Mouse (Mus musculus) right cerebral cortex, adult 18-20 months (tissue): ENCODE results near the gene Rngtt.
"Not testable (repeated sequence)": the region's sequence is repeated elsewhere in the genome, so short reads cannot be mapped to it uniquely, and the experiment has no call there.

ENCODE experiments used
- DNase-seq: peaks from one replicate; pipeline ENCODE4 v3.0.0; 2022; ENCODE audit warnings: mixed read lengths

Rngtt gene

DNA sequence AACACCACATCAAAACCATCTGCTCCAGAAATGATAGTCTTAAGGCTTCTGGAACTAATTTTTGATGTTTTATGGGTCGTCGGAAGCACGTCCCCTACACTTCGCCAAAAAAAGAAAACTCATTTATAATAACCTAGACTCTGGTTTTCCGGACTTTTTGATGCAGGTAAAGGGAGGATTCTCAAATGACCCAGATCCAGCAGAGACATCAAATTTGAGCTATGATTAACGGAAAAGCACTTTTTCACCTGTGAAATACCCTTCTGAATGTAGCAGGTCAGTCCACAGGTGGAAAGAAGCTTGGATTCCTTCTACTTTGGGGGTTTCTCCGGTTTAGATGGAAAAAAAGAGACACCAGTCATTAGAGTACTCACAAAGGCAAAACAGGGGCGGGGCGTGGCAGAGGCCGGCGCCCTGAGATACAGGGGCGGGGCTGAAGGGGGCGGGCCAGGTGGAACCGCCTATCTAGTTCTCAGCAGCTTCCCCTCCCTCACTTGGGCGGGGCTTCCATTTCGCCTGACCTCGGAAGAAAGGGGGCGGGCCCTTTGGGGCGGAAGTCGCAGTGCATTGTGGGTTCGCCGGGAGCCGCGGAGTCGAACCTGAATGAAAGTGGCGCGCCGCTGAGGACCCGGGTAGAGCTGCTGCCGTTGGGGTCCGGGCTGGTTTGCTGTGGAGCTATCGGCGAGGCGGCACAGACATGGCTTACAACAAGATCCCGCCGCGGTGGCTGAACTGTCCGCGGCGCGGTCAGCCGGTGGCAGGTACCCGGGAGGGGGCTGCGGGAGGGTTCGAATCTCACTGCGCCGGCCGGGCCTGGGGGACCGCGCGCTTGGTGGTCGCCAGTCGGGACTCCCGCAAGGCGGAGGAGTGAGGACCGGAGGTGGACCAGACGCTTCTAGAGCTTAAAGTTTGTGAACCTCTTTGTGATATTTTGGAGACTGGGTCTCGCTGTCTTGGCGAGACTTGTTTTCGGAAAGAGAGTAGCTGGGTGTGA is at the start of gene Rngtt:
Rngtt (plus strand) TSS at position 548 of the 994 bp plus-strand sequence.
- DNase-seq: peak; percentile 97

DNA sequence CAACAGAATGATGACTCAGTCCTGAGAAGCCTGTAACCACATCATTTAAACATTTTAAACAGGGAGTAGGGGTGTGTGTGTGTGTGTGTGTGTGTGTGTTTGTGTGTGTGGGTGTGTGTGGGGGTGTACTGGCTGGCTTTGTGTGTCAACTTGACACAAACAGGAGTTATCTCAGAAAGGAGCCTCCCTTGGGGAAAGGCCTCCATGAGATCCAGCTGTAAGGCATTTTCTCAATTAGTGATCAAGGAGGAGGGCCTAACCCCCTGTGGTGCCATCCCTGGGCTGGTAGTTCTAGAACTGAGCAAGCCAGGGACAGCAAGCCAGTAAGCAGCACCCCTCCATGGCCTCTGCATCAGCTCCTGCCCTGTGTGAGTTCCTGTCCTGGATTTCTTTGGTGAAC is 49.8 kb upstream of the Rngtt start:
- DNase-seq: no peak

DNA sequence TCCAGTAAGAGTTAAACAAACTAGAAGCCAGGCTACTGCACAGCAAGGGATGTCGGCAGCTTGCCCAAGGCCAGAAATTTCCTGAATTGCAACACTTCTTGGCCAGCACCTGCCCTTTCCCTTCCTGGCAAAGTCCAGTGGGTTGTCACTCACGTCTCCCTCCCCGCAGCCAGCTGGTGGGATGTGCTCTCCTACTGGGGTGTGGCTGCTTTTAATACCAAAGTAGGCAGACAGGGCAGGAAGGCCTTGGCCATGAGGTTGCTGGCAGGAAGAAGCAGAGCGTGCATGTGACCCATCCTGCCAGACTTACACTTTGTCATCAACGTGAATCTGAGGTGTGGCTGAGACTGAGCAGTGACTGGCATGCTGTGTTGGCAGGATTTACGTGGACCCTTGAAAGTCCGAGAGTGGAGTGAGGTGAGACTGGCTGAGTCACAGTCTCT is 48.8 kb upstream of the Rngtt start:
- DNase-seq: peak; percentile 37

DNA sequence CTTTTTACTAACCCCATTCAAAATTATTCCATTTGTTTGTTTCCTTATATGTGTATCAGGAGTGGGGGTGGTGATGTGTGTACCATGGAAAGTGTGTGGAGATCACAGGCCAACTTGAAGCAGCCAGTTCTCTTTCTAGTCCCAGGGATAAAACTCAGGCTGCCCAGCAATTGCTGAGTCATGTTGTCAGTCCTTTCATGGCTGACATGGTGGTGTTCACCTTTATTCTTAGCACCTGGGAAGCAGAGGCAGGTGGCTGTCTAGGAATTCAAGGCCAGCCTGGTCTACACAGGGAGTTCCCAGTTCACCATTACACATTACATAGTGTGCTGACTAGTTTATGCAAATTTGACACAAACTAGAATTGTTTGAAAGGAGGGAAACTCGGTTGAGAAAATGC is 47.2 kb upstream of the Rngtt start:
- no peak for DNase-seq

GRCm38 (mm10) chr4:33264979-33265726 is 45.0 kb upstream of the Rngtt start:
- DNase-seq: no peak

- no peak for DNase-seq
Measured at GRCm38 (mm10) chr4:33270386-33271314, 39.5 kb upstream of the Rngtt start.

DNA sequence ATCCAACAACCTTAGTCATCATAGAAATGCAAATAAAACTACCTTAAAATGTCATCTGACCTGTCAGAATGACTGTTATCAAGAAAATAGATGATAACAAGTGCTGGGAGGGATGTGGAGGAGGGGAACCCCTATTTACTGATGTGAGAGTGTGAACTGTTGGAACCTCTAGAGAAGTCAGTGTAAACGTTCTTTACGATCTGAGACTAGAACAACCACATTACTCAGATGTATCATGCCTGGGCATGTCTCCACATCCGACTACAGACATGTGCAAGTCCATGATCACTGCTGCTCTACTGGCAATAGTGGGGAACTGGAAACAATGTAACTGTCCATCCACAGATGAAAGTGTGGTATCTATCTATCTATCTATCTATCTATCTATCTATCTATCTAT is 36.7 kb upstream of the Rngtt start:
- no peak for DNase-seq

- no peak for DNase-seq
Measured at GRCm38 (mm10) chr4:33281891-33282685, 28.0 kb upstream of the Rngtt start.

- no peak for DNase-seq
Measured at GRCm38 (mm10) chr4:33284083-33284880, 25.8 kb upstream of the Rngtt start.

GRCm38 (mm10) chr4:33285448-33285847 is 24.7 kb upstream of the Rngtt start:
- no peak for DNase-seq

DNA sequence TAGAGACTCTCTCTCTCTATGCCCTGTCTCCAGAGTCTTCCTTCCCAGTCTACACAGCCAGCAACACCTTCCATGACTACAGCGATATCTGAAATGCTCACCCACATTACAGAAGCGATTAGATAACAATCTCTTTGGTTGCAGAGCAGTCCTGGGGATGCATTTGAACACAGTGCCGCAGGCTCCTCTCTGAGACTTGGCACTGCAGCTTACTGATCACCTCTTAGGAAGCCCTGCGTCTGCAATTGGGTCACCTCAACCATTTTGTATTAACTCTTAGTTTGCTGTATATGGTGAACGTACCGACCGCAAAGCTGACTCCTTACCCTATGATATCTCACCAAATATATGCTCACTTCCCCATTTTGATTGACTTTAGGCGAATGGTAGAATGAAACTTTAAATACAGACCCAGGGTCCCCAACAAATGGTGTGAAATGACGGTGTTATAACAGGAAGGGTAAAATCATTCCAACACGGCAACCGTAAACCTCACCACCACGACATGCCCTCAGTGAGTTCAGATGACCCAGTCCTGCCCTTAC is 20.9 kb upstream of the Rngtt start:
- no peak for DNase-seq

GRCm38 (mm10) chr4:33290002-33290401 is 20.1 kb upstream of the Rngtt start, which contains the start of gene Pnrc1:
Gene Pnrc1 (minus strand): TSS chr4:33290163.
- DNase-seq: peak; percentile 30

GRCm38 (mm10) chr4:33290878-33291277 is 19.2 kb upstream of the Rngtt start:
- DNase-seq: no peak

GRCm38 (mm10) chr4:33292409-33293370 is 17.4 kb upstream of the Rngtt start:
- DNase-seq: peak; percentile 43

DNA sequence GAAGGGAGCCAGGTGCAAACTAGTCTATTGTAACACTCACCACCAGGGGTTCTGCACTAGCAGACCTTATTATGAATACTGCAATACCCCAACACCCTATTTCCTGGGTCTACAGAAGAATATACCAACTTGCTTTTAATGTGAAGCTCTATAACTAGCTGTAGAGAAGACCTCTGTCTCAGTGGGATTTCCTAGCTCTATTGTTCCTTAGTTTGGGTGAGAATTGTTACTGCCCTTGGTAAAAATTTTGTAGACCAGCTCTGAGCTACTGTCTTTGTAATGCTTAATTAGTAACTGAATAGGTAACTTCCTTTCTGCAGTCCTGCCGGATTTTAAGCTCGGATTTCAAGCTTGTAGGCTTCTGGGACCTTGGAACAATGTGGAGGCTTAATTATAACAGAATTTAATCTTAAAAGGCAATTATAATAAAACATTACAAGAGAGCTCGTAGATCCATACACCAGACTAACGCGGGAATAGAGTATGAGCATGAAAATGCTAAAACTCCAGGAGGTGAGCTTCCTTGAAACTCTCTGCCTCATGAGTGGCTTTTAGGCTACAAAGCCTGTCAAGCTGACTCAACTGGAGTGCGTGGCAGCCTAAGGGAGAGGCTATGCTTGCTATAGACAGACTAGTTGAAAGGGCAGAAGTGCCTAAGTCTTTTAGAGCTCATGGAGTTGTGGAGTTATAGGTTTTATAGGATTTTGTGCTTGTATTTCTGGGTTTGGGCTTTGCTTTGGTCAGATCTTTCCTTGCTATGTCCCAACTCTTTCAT is 9.0 kb upstream of the Rngtt start:
- not testable (repeated sequence) for DNase-seq

DNA sequence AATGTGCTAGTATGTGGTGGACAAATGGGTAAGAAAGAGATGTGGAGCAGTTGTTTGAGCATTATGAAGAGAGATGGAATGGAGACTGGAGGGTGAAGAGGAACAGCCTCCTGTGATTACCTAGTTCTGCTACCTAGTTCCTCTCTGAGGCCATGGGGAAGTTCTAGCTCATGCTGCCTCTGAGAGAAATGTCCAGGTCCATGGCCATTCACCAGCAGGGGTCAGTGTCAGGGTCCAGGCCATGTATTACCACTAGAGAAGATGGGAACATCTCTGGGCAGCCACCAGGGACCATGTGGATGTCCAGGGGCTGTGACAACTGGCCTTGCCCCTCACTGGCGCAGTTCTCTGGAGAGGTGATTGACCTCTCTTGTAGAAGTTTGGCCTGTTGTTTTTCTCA is 7.1 kb upstream of the Rngtt start:
- no peak for DNase-seq

GRCm38 (mm10) chr4:33307146-33307545 is 3.0 kb upstream of the Rngtt start:
- DNase-seq: no peak

- DNase-seq: no peak
Measured at GRCm38 (mm10) chr4:33310840-33311437, 828 bp downstream of the Rngtt start.
